Mouse (Mus musculus) embryonic facial prominence, embryonic 11.5 days (tissue): ENCODE results near the gene Ism2. TPM values are rescaled to one million over a fixed set of nuclear protein-coding genes. Genes with fewer than 3 reads are reported as not detected.
"Not testable (repeated sequence)": the region's sequence is repeated elsewhere in the genome, so short reads cannot be mapped to it uniquely, and the experiment has no call there.

Experiments used
- ATAC-seq: fragments of 200-750 bp; cut with Nextera tagmentation; replicated peaks from 2 replicates; pipeline ENCODE4 v1.8.0; 2017; ENCODE audit warnings: low read depth; ENCODE audit not compliant: insufficient number of reproducible peaks, low FRiP score, low TSS enrichment
- DNase-seq: peaks from one replicate; pipeline ENCODE4 v3.0.0-alpha.2; 2015; ENCODE audit warnings: low spot score
- H3K27ac ChIP-seq: fragments of 300-500 bp; sonication (generic); replicated peaks from 2 replicates; pipeline ENCODE4 v1.5.1; 2014; ENCODE audit warnings: mild to moderate bottlenecking, low read depth, low read length, control low read depth
- H3K27me3 ChIP-seq: fragments of 300-500 bp; sonication (generic); 2 replicates; pipeline ENCODE4 v1.6.1; 2014; ENCODE audit warnings: mild to moderate bottlenecking, low read length, moderate library complexity, mixed read lengths; ENCODE audit not compliant: control insufficient read depth, insufficient read depth
- H3K36me3 ChIP-seq: fragments of 300-500 bp; sonication (generic); replicated peaks from 2 replicates; pipeline ENCODE4 v1.6.1; 2014; ENCODE audit warnings: low read depth, mild to moderate bottlenecking, low read length, moderate library complexity, mixed read lengths; ENCODE audit not compliant: control insufficient read depth, insufficient read depth
- H3K4me1 ChIP-seq: fragments of 300-500 bp; sonication (generic); 2 replicates; pipeline ENCODE4 v1.6.1; 2014; ENCODE audit warnings: low read length, mixed read lengths; ENCODE audit not compliant: control insufficient read depth, insufficient read depth
- H3K4me2 ChIP-seq: fragments of 300-500 bp; sonication (generic); 2 replicates; pipeline ENCODE4 v1.6.1; 2014; ENCODE audit warnings: low read depth, mild to moderate bottlenecking, control low read depth, low read length, moderate library complexity
- H3K4me3 ChIP-seq: fragments of 300-500 bp; sonication (generic); 2 replicates; pipeline ENCODE4 v1.5.1; 2014; ENCODE audit warnings: low read depth, low read length, control low read depth
- H3K9ac ChIP-seq: fragments of 300-500 bp; sonication (generic); replicated peaks from 2 replicates; pipeline ENCODE4 v1.6.1; 2014; ENCODE audit warnings: mild to moderate bottlenecking, control low read depth, low read length
- H3K9me3 ChIP-seq: fragments of 300-500 bp; sonication (generic); replicated peaks from 2 replicates; pipeline ENCODE4 v1.6.1; 2016; ENCODE audit warnings: mild to moderate bottlenecking, low read length, inconsistent platforms, mixed read lengths; ENCODE audit not compliant: control insufficient read depth
- WGBS: fragments of 180-500 bp; shearing (Covaris S2); extraction: QIAGEN DNeasy Blood & Tissue Kit; methylation state at CpG from one replicate; pipeline ENCODE4 v1.1.7; 2014; 5-methylcytosine and 5-hydroxymethylcytosine counted together
- polyA plus RNA-seq: library from polyadenylated mRNA; unstranded; fragments of >200 nt; fragmentation: Nextera tagmentation; extraction: Ambion mirVana; gene quantifications from 2 replicates; pipeline ENCODE4 v1.2.1, GENCODE M21; 2014

Gene Ism2
- polyA plus RNA-seq, 1 experiment from 2014 or later = 0.34 TPM

- H3K36me3 ChIP-seq = not testable (repeated sequence)
These were observed 22.3 kb downstream of the Ism2 start for GRCm38 (mm10) chr12:87277251-87277650.

DNA sequence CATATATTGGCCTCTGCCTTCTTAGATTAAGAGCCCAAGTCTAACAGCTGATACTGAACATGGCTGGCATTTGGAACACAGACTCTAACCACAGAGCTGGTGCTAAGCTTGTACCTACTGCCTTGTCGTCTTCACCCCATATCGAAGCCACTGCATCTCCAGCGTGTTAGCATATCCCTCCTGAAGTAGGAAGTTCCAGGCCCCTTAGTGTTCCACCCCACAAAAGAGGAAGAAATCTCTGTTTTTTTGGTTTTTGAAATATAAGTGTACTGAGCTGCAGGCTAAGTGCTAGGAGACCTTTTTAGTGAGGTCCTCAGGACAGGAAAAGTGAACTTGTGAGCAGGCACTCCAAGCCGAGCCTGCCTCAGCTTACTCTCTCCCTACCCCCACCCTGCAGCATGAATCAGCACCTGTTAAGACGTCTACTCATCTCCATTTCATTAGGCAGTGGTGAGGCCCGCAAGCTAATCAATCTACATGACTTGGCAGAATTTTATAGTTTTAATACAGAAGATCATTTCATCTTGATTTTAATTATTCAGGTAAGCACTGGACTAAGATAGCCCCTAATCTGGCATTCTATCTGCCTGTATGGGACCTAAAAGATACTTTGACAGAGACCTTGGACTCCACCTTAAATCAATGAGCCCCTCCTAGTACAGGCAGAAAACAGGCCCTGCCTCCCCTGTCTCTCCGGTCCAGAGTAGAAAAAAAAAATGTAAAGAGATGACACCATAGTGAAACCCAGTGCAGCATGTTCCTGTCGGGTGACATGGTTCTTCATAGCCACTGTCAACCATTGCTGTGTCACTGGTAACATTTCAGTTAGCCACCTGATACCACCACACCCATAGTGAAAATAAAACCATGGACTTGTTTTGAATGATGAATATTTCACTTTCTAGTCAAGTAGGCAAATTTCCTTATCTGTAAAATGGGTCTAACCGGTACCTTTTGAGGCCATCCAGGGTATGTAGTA, 24.4 kb downstream of the Ism2 start:
- H3K4me2 ChIP-seq = no peak overlapping the region
- H3K9me3 ChIP-seq = no peaks in the 10 kb centered on the region
- peaks cover 9% of the 10 kb centered on the region for H3K36me3 ChIP-seq
- no peak overlapping the region for H3K9ac ChIP-seq
- WGBS = 91% methylated on average over 9 of the region's 9 CpGs
- H3K27me3 ChIP-seq = no peaks in the 10 kb centered on the region
- DNase-seq (no peak), ATAC-seq (no peak)
- no peaks in the 10 kb centered on the region for H3K4me1 ChIP-seq
- no peak overlapping the region for H3K4me3 ChIP-seq
- no peak overlapping the region for H3K27ac ChIP-seq

More at GRCm38 (mm10) chr12:87277251-87277650, 22.3 kb downstream of the Ism2 start:
- not testable (repeated sequence) for ATAC-seq, H3K4me3 ChIP-seq, DNase-seq, H3K27ac ChIP-seq, H3K4me2 ChIP-seq, H3K4me1 ChIP-seq, H3K9ac ChIP-seq, H3K9me3 ChIP-seq, H3K27me3 ChIP-seq
- WGBS = 87% methylated on average over 4 of the region's 4 CpGs

DNA sequence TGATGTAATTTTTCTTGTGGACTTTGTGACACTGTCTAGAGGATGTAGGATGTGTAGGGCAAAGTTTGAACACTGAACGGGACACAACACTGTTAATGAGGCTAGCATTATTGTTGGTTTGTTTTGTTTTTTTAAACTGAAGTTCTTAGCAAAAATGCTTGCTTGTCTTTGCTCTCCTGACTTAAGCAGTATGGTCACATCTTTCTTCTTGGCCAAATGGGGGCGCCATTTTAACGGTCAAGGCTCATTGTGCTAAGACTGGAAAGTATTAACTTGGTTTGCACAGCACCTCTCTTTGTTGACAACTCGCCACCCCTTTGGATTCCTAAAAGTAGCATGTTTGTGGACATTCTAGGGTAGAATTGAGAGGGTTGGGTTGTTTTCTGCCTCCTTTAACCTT, 31.8 kb downstream of the Ism2 start:
- Histone ChIP-seq H3K27ac (no peak overlapping the region), H3K9ac (peak overlapping the region; percentile 32), H3K9me3 (no peaks in the 10 kb centered on the region), H3K27me3 (no peaks in the 10 kb centered on the region), H3K36me3 (peaks cover 13% of the 10 kb centered on the region), H3K4me3 (peak overlapping the region; percentile 81), H3K4me1 (peaks cover 3% of the 10 kb centered on the region; the same call in 1 of the 2 replicates), H3K4me2 (peak overlapping the region; percentile 69)
- 24% methylated on average over 4 of the region's 4 CpGs for WGBS
- DNase-seq (peak; percentile 61), ATAC-seq (no peak)

- no peaks in the 10 kb centered on the region for H3K27me3 ChIP-seq
- peak; percentile 61 for DNase-seq
- under 1% methylated on average over 31 of the region's 31 CpGs for WGBS
- H3K4me2 ChIP-seq = peak overlapping the region; percentile 69
- peak overlapping the region; percentile 81 for H3K4me3 ChIP-seq
- no peaks in the 10 kb centered on the region for H3K9me3 ChIP-seq
- H3K36me3 ChIP-seq = peaks cover 11% of the 10 kb centered on the region
- H3K9ac ChIP-seq = peak overlapping the region; percentile 91
- ATAC-seq = peak; percentile 63
- peaks cover 3% of the 10 kb centered on the region; the same call in 1 of the 2 replicates for H3K4me1 ChIP-seq
- H3K27ac ChIP-seq = peak overlapping the region; percentile 85
These were observed 32.5 kb downstream of the Ism2 start for GRCm38 (mm10) chr12:87266827-87267603.

DNA sequence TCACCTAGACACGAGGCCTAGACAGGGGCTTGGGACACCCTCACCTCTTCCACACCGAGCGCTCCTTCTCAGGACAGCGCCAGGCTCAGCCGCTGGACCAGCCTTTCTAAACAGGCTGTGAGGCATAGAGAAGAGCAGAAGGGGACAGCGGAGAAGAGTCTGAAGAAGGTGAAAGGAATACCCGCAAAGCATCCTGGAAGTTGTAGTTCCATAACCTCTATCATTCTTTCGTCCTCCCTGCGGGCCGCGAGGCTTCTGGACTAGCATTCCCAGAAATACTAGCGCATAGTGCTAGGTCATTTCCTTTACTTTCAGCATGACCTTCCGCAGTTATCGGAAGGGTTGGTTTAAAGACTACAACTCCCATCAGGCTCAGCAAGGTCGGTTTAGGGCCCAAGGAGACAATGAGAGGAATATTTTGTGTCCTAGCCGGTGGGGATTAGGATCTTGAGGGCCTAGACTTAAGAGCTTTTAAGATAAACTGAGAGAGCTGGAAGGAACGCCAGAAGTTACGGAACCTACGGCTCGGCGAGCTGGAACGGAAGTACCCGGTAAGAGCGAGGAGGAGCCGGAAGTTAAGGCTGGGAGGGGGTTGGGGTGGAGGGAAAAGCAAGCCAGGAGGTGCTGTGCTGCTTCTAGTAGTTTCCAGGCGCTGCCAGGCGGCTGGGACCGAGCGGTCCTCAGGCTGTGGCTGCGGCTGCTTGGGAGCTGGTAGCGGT, 33.2 kb downstream of the Ism2 start, which contains the start of the genes Vipas39 and Ahsa1:
Vipas39 (minus strand) TSS at position 149 of the 719 bp plus-strand sequence.
Ahsa1 (plus strand) TSS at position 372 of the 719 bp plus-strand sequence.
- peak within 1 kb of the TSS; percentile 81 for H3K4me3 ChIP-seq
- H3K27me3 ChIP-seq = no peaks in the 10 kb centered on the region
- under 1% methylated on average over 31 of the region's 31 CpGs for WGBS
- peak within 1 kb of the TSS; percentile 85 for H3K27ac ChIP-seq
- H3K36me3 ChIP-seq = peaks cover 14% of the 10 kb centered on the region
- peaks cover 3% of the 10 kb centered on the region; the same call in 1 of the 2 replicates for H3K4me1 ChIP-seq
- H3K9ac ChIP-seq = peak within 1 kb of the TSS; percentile 91
- DNase-seq (peak; percentile 98), ATAC-seq (peak; percentile 96)
- no peaks in the 10 kb centered on the region for H3K9me3 ChIP-seq
- H3K4me2 ChIP-seq = peak within 1 kb of the TSS; percentile 69

DNA sequence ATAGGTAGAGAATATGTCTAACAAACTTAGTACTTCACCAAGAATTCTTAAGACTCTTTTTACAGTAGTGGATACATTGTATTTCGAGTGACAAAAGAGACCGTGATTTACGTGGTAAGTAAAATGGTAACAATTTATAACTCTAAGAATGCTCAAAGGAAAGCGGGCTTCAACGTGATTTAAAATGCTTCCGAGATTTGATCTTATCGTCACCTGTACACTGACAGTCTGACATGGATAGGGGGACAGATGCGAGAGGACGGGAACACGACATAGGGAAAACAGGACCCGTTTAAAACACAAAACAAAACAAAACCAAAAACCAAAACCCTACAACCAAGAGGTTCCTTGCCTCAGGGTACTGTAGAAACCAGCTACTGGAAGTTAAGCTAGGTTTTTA, 34.1 kb downstream of the Ism2 start:
- no peaks in the 10 kb centered on the region for H3K27me3 ChIP-seq
- no peak overlapping the region for H3K27ac ChIP-seq
- peak overlapping the region; percentile 80 for H3K9ac ChIP-seq
- WGBS = 25% methylated on average over 11 of the region's 11 CpGs
- H3K4me1 ChIP-seq = peaks cover 3% of the 10 kb centered on the region; the same call in 1 of the 2 replicates
- H3K9me3 ChIP-seq = no peaks in the 10 kb centered on the region
- peaks cover 13% of the 10 kb centered on the region for H3K36me3 ChIP-seq
- peak overlapping the region; percentile 81 for H3K4me3 ChIP-seq
- ATAC-seq (no peak), DNase-seq (no peak)
- peak overlapping the region; percentile 33 for H3K4me2 ChIP-seq

DNA sequence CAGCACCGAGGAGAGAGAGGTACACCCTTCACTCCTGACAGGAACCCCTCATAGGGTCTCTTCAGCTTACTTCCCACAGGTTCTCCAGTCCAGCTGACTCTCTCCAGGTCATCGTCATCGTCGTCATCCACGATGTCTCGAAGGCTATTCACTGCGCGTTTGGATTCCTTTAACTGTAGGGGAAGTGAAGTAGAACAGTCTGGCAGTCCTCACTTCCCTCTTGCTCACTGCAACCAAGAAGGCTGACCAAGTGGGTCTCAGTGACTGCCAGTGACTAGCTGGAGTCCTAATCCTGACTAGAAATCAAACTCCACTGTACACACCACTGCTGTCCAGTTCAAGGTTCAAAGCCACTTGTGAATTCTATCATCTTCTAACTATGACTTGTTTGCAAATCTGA, 38.9 kb downstream of the Ism2 start:
- 94% methylated on average over 8 of the region's 8 CpGs for WGBS
- Histone ChIP-seq H3K4me3 (no peak overlapping the region), H3K36me3 (peaks cover 10% of the 10 kb centered on the region), H3K4me2 (no peak overlapping the region), H3K9ac (no peak overlapping the region), H3K9me3 (no peaks in the 10 kb centered on the region), H3K4me1 (no peaks in the 10 kb centered on the region), H3K27me3 (no peaks in the 10 kb centered on the region), H3K27ac (no peak overlapping the region)
- ATAC-seq (no peak), DNase-seq (no peak)
